Mouse (Mus musculus) limb, embryonic 14.5 days (tissue): ENCODE measurements around the gene Pald1. TPM values are rescaled to one million over a fixed set of nuclear protein-coding genes. Genes with fewer than 3 reads are reported as not detected.

Experiments
- ATAC-seq: fragments of 200-750 bp; cut with Nextera tagmentation; 2 replicates; pipeline ENCODE4 v1.8.0; 2017; ENCODE audit warnings: low read depth, moderate number of reproducible peaks, moderate TSS enrichment; ENCODE audit not compliant: low FRiP score
- DNase-seq: peaks from one replicate; pipeline ENCODE4 v3.0.0-alpha.2; 2015; ENCODE audit warnings: low spot score
- H3K27ac ChIP-seq: fragments of 300-500 bp; sonication (generic); replicated peaks from 2 replicates; pipeline ENCODE4 v1.5.1; 2014; ENCODE audit warnings: low read depth, mild to moderate bottlenecking, low read length, moderate library complexity, mixed read lengths
- H3K27me3 ChIP-seq: fragments of 300-500 bp; sonication (generic); 2 replicates; pipeline ENCODE4 v1.6.1; 2014; ENCODE audit warnings: low read length, mixed read lengths; ENCODE audit not compliant: control insufficient read depth, insufficient read depth
- H3K36me3 ChIP-seq: fragments of 300-500 bp; sonication (generic); 2 replicates; pipeline ENCODE4 v1.6.1; 2014; ENCODE audit warnings: mild to moderate bottlenecking, low read length, moderate library complexity, mixed read lengths; ENCODE audit not compliant: control insufficient read depth, insufficient read depth
- H3K4me1 ChIP-seq: fragments of 300-500 bp; sonication (generic); 2 replicates; pipeline ENCODE4 v1.6.1; 2014; ENCODE audit warnings: antibody characterized with exemption, low read length, mixed read lengths; ENCODE audit not compliant: control insufficient read depth, insufficient read depth
- H3K4me2 ChIP-seq: fragments of 300-500 bp; sonication (generic); replicated peaks from 2 replicates; pipeline ENCODE4 v1.6.1; 2014; ENCODE audit warnings: low read depth, mild to moderate bottlenecking, low read length, moderate library complexity; ENCODE audit not compliant: severe bottlenecking
- H3K4me3 ChIP-seq: fragments of 300-500 bp; sonication (generic); replicated peaks from 2 replicates; pipeline ENCODE4 v1.5.1; 2014; ENCODE audit warnings: low read length
- H3K9ac ChIP-seq: fragments of 300-500 bp; sonication (generic); 2 replicates; pipeline ENCODE4 v1.6.1; 2014; ENCODE audit warnings: mild to moderate bottlenecking, low read depth, low read length, moderate library complexity; ENCODE audit not compliant: severe bottlenecking
- H3K9me3 ChIP-seq: fragments of 300-500 bp; sonication (generic); 2 replicates; pipeline ENCODE4 v1.6.1; 2016; ENCODE audit warnings: low read length; ENCODE audit not compliant: control insufficient read depth
- POLR2A ChIP-seq: fragments of 200-500 bp; IDR thresholded peaks from 2 replicates; pipeline ENCODE4 v1.8.0; 2012; ENCODE audit warnings: inconsistent platforms, mild to moderate bottlenecking, moderate library complexity, borderline replicate concordance; ENCODE audit not compliant: insufficient read depth, insufficient read length; ENCODE audit errors: extremely low read depth
- WGBS: fragments of 180-500 bp; shearing (Covaris S2); extraction: QIAGEN DNeasy Blood & Tissue Kit; methylation state at CpG from one replicate; pipeline ENCODE4 v1.1.7; 2014; 5-methylcytosine and 5-hydroxymethylcytosine counted together
- polyA plus RNA-seq, 2 experiments: library from polyadenylated mRNA; depleted of rRNA in 1 of 2; stranded (reverse) in 1 of 2; unstranded in 1 of 2; fragments of >200 nt; fragmentation: Nextera tagmentation in 1 of 2; extraction: Ambion mirVana in 1 of 2; gene quantifications; 2 replicates each; pipeline versions ENCODE4 v1.2.1 to v1.2.3; 2012 to 2014

Pald1 gene
- polyA plus RNA-seq, 2 experiments: 19.4 to 24.9 TPM

DNA sequence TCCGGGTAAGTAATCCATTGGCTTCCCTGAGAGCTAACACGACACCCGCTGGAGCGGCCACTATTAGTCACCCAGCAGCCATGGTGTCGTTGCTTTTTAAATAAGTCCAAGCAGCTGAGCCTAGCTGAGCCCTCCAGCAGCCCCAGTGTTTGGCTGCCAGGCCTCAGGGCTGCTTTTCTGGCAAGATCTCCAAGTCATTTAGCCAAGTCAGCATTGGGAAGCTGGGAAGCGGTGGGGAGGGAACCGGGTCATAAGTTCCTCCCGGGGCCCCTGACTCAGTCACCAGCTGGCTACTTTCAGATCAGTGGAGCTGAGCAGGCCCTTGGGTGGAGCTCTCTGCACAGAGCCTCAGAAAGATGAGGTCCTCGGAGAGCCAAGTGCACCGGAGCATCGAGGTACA lies 98.1 kb downstream of the Pald1 start:
- DNase-seq (peak; percentile 43), ATAC-seq (no peak)
- Histone ChIP-seq H3K9me3 (no peaks in the 10 kb centered on the region), H3K4me3 (no peak overlapping the region), H3K4me1 (peaks cover 10% of the 10 kb centered on the region; the same call in 1 of the 2 replicates), H3K9ac (no peak overlapping the region), H3K36me3 (no peaks in the 10 kb centered on the region), H3K27ac (no peak overlapping the region; the same call in 1 of the 2 replicates), H3K4me2 (no peak overlapping the region), H3K27me3 (no peaks in the 10 kb centered on the region)
- 75% methylated on average over 11 of the region's 11 CpGs for WGBS
- no peak for TF ChIP-seq POLR2A

DNA sequence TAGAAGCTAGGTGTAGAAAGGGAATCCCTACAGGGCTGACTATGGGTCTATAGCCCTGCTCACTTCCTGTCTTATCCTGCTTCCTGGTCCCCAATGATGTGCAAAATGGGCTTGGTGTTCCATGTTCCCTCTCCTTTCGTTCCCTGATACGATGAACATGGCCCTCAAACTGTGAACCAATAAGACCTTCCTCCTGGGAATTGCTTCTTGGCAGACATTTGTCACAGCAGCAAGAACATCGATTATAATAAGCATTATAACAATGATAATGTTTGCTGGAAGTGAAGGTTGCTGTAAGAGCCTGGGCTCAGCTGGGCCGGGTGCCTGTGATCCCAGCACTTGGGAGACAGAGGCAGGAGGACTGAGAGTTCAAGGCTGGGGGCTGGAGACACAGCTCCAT lies 99.0 kb downstream of the Pald1 start:
- no peak for ATAC-seq
- DNase-seq: no peak
- no peak for TF ChIP-seq POLR2A
- Histone ChIP-seq H3K9me3 (no peaks in the 10 kb centered on the region), H3K36me3 (no peaks in the 10 kb centered on the region), H3K4me2 (no peak overlapping the region), H3K27me3 (no peaks in the 10 kb centered on the region), H3K4me1 (peaks cover 10% of the 10 kb centered on the region; the same call in 1 of the 2 replicates), H3K27ac (no peak overlapping the region), H3K4me3 (no peak overlapping the region), H3K9ac (no peak overlapping the region)
- WGBS: 84% methylated on average over 4 of the region's 4 CpGs

GRCm38 (mm10) chr10:61281115-61281514 lies 102.2 kb downstream of the Pald1 start:
- no peak for DNase-seq
- Histone ChIP-seq H3K4me1 (0 out of 2 replicates have a peak, but pooled peaks cover 3% of the 10 kb centered on the region), H3K4me2 (no peak overlapping the region), H3K36me3 (no peaks in the 10 kb centered on the region), H3K4me3 (no peak overlapping the region), H3K9me3 (no peaks in the 10 kb centered on the region), H3K27ac (no peak overlapping the region), H3K27me3 (no peaks in the 10 kb centered on the region), H3K9ac (no peak overlapping the region)
- no peak for TF ChIP-seq POLR2A
- no peak for ATAC-seq
- WGBS: 79% methylated on average over 5 of the region's 5 CpGs

- ATAC-seq: no peak
- Histone ChIP-seq H3K4me3 (no peak overlapping the region), H3K9ac (peak overlapping the region; percentile 28; the same call in 1 of the 2 replicates), H3K4me1 (0 out of 2 replicates have a peak, but pooled peaks cover 9% of the 10 kb centered on the region), H3K36me3 (no peaks in the 10 kb centered on the region), H3K9me3 (no peaks in the 10 kb centered on the region), H3K27me3 (no peaks in the 10 kb centered on the region), H3K27ac (no peak overlapping the region), H3K4me2 (no peak overlapping the region)
- no peak for TF ChIP-seq POLR2A
- WGBS: 66% methylated on average over 14 of the region's 14 CpGs
- no peak for DNase-seq
Measured at GRCm38 (mm10) chr10:61277918-61278674, 105.2 kb downstream of the Pald1 start.

DNA sequence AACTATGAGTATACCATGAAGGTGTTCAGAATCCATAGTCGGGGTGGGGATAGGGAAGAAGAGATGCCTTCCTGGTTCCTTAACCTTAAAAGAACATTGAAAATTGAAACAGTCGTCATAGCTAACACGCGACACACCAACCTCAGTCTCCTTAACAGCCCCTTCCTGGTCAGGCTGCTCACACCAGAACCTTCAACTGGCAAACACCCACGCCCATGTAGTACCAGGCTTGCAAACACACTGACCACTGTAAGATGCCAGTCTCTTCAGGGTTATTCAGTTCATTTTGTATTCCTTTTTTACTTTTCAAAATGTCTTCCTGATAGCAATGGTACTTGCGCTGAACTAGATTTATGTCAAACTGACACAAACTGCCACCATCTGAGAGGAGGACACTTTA lies 106.3 kb downstream of the Pald1 start:
- Histone ChIP-seq H3K4me2 (no peak overlapping the region), H3K9ac (no peak overlapping the region), H3K27me3 (no peaks in the 10 kb centered on the region), H3K27ac (no peak overlapping the region), H3K4me1 (peaks cover 19% of the 10 kb centered on the region; the same call in 1 of the 2 replicates), H3K9me3 (no peaks in the 10 kb centered on the region), H3K36me3 (no peaks in the 10 kb centered on the region), H3K4me3 (no peak overlapping the region)
- 88% methylated on average over 6 of the region's 6 CpGs for WGBS
- DNase-seq (no peak), ATAC-seq (no peak)
- no peak for TF ChIP-seq POLR2A
